Mouse (Mus musculus) small intestine, adult 2 months (tissue): Measurements from ENCODE around the gene Map4k3. TPM values are rescaled to one million over a fixed set of nuclear protein-coding genes. Genes with fewer than 3 reads are reported as not detected.

Experiments used
- H3K27ac ChIP-seq: fragments of 200-500 bp; 2 replicates; pipeline ENCODE4 v1.5.1; 2012; ENCODE audit warnings: low read depth, low read length, control low read depth, inconsistent platforms; ENCODE audit not compliant: insufficient read depth
- H3K27me3 ChIP-seq: fragments of 200-500 bp; 2 replicates; pipeline ENCODE4 v1.6.1; 2012; ENCODE audit warnings: mild to moderate bottlenecking, moderate library complexity, low read length, inconsistent platforms; ENCODE audit not compliant: control insufficient read depth, insufficient read depth
- H3K36me3 ChIP-seq: fragments of 200-500 bp; 2 replicates; pipeline ENCODE4 v1.6.1; 2012; ENCODE audit warnings: mild to moderate bottlenecking, low read length, control low read depth, inconsistent platforms; ENCODE audit not compliant: control insufficient read depth, insufficient read depth
- H3K4me1 ChIP-seq: fragments of 200-500 bp; 2 replicates; pipeline ENCODE4 v1.6.1; 2012; ENCODE audit warnings: low read length, inconsistent platforms, mixed read lengths; ENCODE audit not compliant: control insufficient read depth, insufficient read depth, insufficient read length
- H3K4me3 ChIP-seq: fragments of 200-500 bp; 2 replicates; pipeline ENCODE4 v1.5.1; 2012; ENCODE audit warnings: low read depth, mild to moderate bottlenecking, control low read depth, inconsistent platforms, low read length, moderate library complexity
- CTCF ChIP-seq: fragments of 200-500 bp; IDR thresholded peaks from 2 replicates; pipeline ENCODE4 v1.5.1; 2012; ENCODE audit warnings: low read depth, mild to moderate bottlenecking, control low read depth, inconsistent platforms, low read length, moderate library complexity, mixed read lengths; ENCODE audit not compliant: insufficient replicate concordance, insufficient read length; ENCODE audit errors: extremely low read depth
- POLR2A ChIP-seq: fragments of 200-500 bp; IDR thresholded peaks from 2 replicates; pipeline ENCODE4 v1.6.1; 2012; ENCODE audit warnings: low read depth, mild to moderate bottlenecking, control low read depth, inconsistent platforms, low read length, moderate library complexity
- WGBS: fragments of 180-500 bp; shearing (Covaris S2); methylation state at CpG from one replicate; pipeline ENCODE4 v1.1.7; 2018; 5-methylcytosine and 5-hydroxymethylcytosine counted together
- polyA plus RNA-seq: library from polyadenylated mRNA; depleted of rRNA; stranded (reverse); fragments of >200 nt; gene quantifications from 2 replicates; pipeline ENCODE4 v1.2.3, GENCODE M21; 2012

Map4k3 gene
- polyA plus RNA-seq, 1 experiment, result 9.4 TPM

- H3K4me3 ChIP-seq, result no peak overlapping the region
- H3K4me1 ChIP-seq, result no peaks in the 10 kb centered on the region; the same call in 1 of the 2 replicates
- no peak overlapping the region for H3K27ac ChIP-seq
- H3K36me3 ChIP-seq, result peaks cover 5% of the 10 kb centered on the region; the same call in 1 of the 2 replicates
- TF ChIP-seq CTCF (no peak), POLR2A (no peak)
- H3K27me3 ChIP-seq, result no peaks in the 10 kb centered on the region
- WGBS, result 91% methylated on average over 3 of the region's 3 CpGs
Measured at GRCm38 (mm10) chr17:80661896-80662295, 66.4 kb downstream of the Map4k3 start.

GRCm38 (mm10) chr17:80660707-80661380 lies 67.4 kb downstream of the Map4k3 start:
- no peak for TF ChIP-seq POLR2A
- H3K27ac ChIP-seq, result no peak overlapping the region
- peaks cover 5% of the 10 kb centered on the region for H3K36me3 ChIP-seq
- no peak overlapping the region for H3K4me3 ChIP-seq
- WGBS, result 89% methylated on average over 15 of the region's 15 CpGs
- H3K27me3 ChIP-seq, result no peaks in the 10 kb centered on the region
- no peaks in the 10 kb centered on the region; the same call in 1 of the 2 replicates for H3K4me1 ChIP-seq

GRCm38 (mm10) chr17:80660234-80660633 lies 68.1 kb downstream of the Map4k3 start:
- no peak overlapping the region for H3K4me3 ChIP-seq
- no peak for TF ChIP-seq POLR2A
- no peak for TF ChIP-seq CTCF
- H3K27me3 ChIP-seq, result no peaks in the 10 kb centered on the region
- H3K36me3 ChIP-seq, result peaks cover 9% of the 10 kb centered on the region
- no peaks in the 10 kb centered on the region; the same call in 1 of the 2 replicates for H3K4me1 ChIP-seq
- no peak overlapping the region for H3K27ac ChIP-seq
- 90% methylated on average over 2 of the region's 2 CpGs for WGBS

- 93% methylated on average over 5 of the region's 5 CpGs for WGBS
- TF ChIP-seq POLR2A (no peak), CTCF (no peak)
- no peaks in the 10 kb centered on the region; the same call in 1 of the 2 replicates for H3K4me1 ChIP-seq
Measured at GRCm38 (mm10) chr17:80659821-80660220, 68.5 kb downstream of the Map4k3 start.

GRCm38 (mm10) chr17:80654323-80654722 lies 74.0 kb downstream of the Map4k3 start:
- 78% methylated on average over 3 of the region's 3 CpGs for WGBS
- H3K27me3 ChIP-seq, result no peaks in the 10 kb centered on the region
- peaks cover 31% of the 10 kb centered on the region for H3K36me3 ChIP-seq
- TF ChIP-seq POLR2A (no peak), CTCF (no peak)
- H3K4me1 ChIP-seq, result no peaks in the 10 kb centered on the region
- H3K27ac ChIP-seq, result no peak overlapping the region
- H3K4me3 ChIP-seq, result no peak overlapping the region

More at GRCm38 (mm10) chr17:80659821-80660220, 68.5 kb downstream of the Map4k3 start:
- peaks cover 12% of the 10 kb centered on the region for H3K36me3 ChIP-seq
- no peak overlapping the region for H3K4me3 ChIP-seq
- H3K27me3 ChIP-seq, result no peaks in the 10 kb centered on the region
- H3K27ac ChIP-seq, result no peak overlapping the region

- Histone ChIP-seq H3K4me3 (no peak overlapping the region), H3K27ac (no peak overlapping the region), H3K4me1 (no peaks in the 10 kb centered on the region), H3K27me3 (no peaks in the 10 kb centered on the region), H3K36me3 (peaks cover 37% of the 10 kb centered on the region)
- no peak for TF ChIP-seq CTCF
- TF ChIP-seq POLR2A, result no peak
- 83% methylated on average over 6 of the region's 6 CpGs for WGBS
Measured at GRCm38 (mm10) chr17:80652740-80653139, 75.5 kb downstream of the Map4k3 start.

- no peak overlapping the region for H3K4me3 ChIP-seq
- no peak overlapping the region for H3K27ac ChIP-seq
- no peak for TF ChIP-seq CTCF
- TF ChIP-seq POLR2A, result no peak
- peaks cover 3% of the 10 kb centered on the region for H3K4me1 ChIP-seq
- H3K27me3 ChIP-seq, result no peaks in the 10 kb centered on the region
- H3K36me3 ChIP-seq, result peaks cover 44% of the 10 kb centered on the region
- WGBS, result 66% methylated on average over 5 of the region's 5 CpGs
Measured at GRCm38 (mm10) chr17:80646843-80647242, 81.4 kb downstream of the Map4k3 start.
